In the genomic region with DNA sequence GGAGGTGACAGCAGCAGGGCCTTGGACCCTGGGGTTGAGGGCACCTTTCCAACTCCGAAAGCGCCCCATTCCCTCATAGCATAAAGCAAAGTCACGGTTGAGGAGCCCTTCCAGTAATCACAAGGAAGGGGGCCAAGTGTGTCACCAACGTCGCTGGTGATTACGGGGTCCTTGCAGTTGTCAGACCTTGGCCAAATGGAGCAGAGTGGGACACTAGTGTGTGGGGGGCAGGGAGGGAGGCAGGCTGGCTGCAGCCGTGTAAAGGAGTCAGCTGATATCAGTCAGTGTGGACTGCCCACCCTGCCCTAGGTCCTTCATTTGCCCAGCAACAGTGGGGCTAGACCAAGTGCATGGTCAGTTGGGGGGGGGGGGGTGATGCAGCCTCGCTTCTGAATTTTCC, we compare ENCODE assay signal across 8 mouse cellular contexts. TPM values are rescaled to one million over a fixed set of nuclear protein-coding genes. Genes with fewer than 3 reads are reported as not detected.
DNase-seq lines count a peak whose midpoint lies in the region; ATAC-seq and TF ChIP-seq lines count a peak whose summit lies in the region.

No protein-coding gene starts in this region.

- H3K9me3 ChIP-seq in limb, embryonic 15.5 days = no peaks in the 10 kb centered on the region
- no peaks in the 10 kb centered on the region for H3K9me3 ChIP-seq in stomach, embryonic 14.5 days (ENCODE audit: control insufficient read depth, low read depth, low read length)

- H3K4me2 ChIP-seq in limb, embryonic 15.5 days = peak overlapping the region; percentile 72
- peak overlapping the region; percentile 89 for H3K4me2 ChIP-seq in stomach, embryonic 14.5 days (replicated peaks; ENCODE audit: low read depth, low read length)

- no peak overlapping the region for H3K9ac ChIP-seq in limb, embryonic 15.5 days
- 0 out of 2 replicates have a peak overlapping the region, but pooled peaks have one; percentile 83 for H3K9ac ChIP-seq in stomach, embryonic 14.5 days (replicated peaks; ENCODE audit: low read depth, low read length)

- no peaks in the 10 kb centered on the region for H3K27me3 ChIP-seq in cerebellum, adult 2 months (ENCODE audit: control insufficient read depth, insufficient read depth, low read length)
- H3K27me3 ChIP-seq in testis, adult 2 months (ENCODE audit: control insufficient read depth, insufficient read depth, low read length) = no peaks in the 10 kb centered on the region
- H3K27me3 ChIP-seq in limb, embryonic 15.5 days = no peaks in the 10 kb centered on the region
- H3K27me3 ChIP-seq in stomach, embryonic 14.5 days (ENCODE audit: control insufficient read depth, insufficient read depth, low read length) = no peaks in the 10 kb centered on the region

- H3K4me3 ChIP-seq in cerebellum, adult 2 months (replicated peaks; ENCODE audit: insufficient read depth, low read depth, low read length) = peak overlapping the region; percentile 83
- peak overlapping the region; percentile 83 for H3K4me3 ChIP-seq in testis, adult 2 months (ENCODE audit: control insufficient read depth, low read depth, low read length)
- H3K4me3 ChIP-seq in limb, embryonic 15.5 days = peak overlapping the region; percentile 70
- H3K4me3 ChIP-seq in stomach, embryonic 14.5 days (ENCODE audit: low read depth, low read length) = peak overlapping the region; percentile 78; the same call in 1 of the 2 replicates

- no peak for TF ChIP-seq CTCF in cerebellum, adult 2 months (IDR thresholded peaks at IDR 0.05; ENCODE audit: borderline replicate concordance, insufficient read depth, low read depth, low read length)
- TF ChIP-seq CTCF in testis, adult 2 months (IDR thresholded peaks at IDR 0.05; ENCODE audit: control insufficient read depth, insufficient read depth, insufficient replicate concordance, low read depth, low read length) = no peak

- peak overlapping the region; percentile 78 for H3K27ac ChIP-seq in cerebellum, adult 2 months (ENCODE audit: insufficient read depth, low read length)
- peak overlapping the region; percentile 99 for H3K27ac ChIP-seq in testis, adult 2 months (ENCODE audit: control insufficient read depth, insufficient read depth, low read depth, low read length)
- peak overlapping the region; percentile 96 for H3K27ac ChIP-seq in limb, embryonic 15.5 days
- no peak overlapping the region for H3K27ac ChIP-seq in stomach, embryonic 14.5 days (ENCODE audit: low read length)

- ATAC-seq in limb, embryonic 15.5 days (ENCODE audit: insufficient number of reproducible peaks, low FRiP score, low TSS enrichment, low read depth) = peak; percentile 16; the same call in 1 of the 2 replicates
- ATAC-seq in stomach, embryonic 14.5 days (ENCODE audit: insufficient number of reproducible peaks, insufficient read depth, low FRiP score, low read depth) = peak; percentile 24; the same call in 1 of the 2 replicates

- no peak for TF ChIP-seq POLR2A in cerebellum, adult 2 months (IDR thresholded peaks at IDR 0.05; ENCODE audit: borderline replicate concordance, insufficient read depth, low read length)
- no peak for TF ChIP-seq POLR2A in testis, adult 2 months (IDR thresholded peaks at IDR 0.05; ENCODE audit: control insufficient read depth, low read depth, low read length)

- H3K4me1 ChIP-seq in cerebellum, adult 2 months (ENCODE audit: control insufficient read depth, insufficient read depth, low read length) = peaks cover 21% of the 10 kb centered on the region
- peaks cover 42% of the 10 kb centered on the region for H3K4me1 ChIP-seq in testis, adult 2 months (ENCODE audit: control insufficient read depth, insufficient read depth, low read length)
- H3K4me1 ChIP-seq in limb, embryonic 15.5 days = peaks cover 42% of the 10 kb centered on the region
- peaks cover 20% of the 10 kb centered on the region for H3K4me1 ChIP-seq in stomach, embryonic 14.5 days (ENCODE audit: control insufficient read depth, insufficient read depth, low read length)

- under 1% methylated on average over 8 of the region's 8 CpGs for WGBS in cerebellum, adult 2 months
- 33% methylated on average over 8 of the region's 8 CpGs for WGBS in limb, embryonic 15.5 days
- WGBS in stomach, embryonic 14.5 days = 43% methylated on average over 8 of the region's 8 CpGs

- DNase-seq in cerebellum, adult 2 months = no peak
- no peak for DNase-seq in cerebellum, adult 11-12 months
- DNase-seq in testis, postnatal 14 days (ENCODE audit: low spot score) = no peak
- no peak for DNase-seq in frontal cortex, postnatal 14 days (ENCODE audit: low spot score in 2 of 2)
- no peak for DNase-seq in spleen, postnatal 36 days (ENCODE audit: low spot score in 2 of 2)

- peaks cover 5% of the 10 kb centered on the region for H3K36me3 ChIP-seq in testis, adult 2 months (ENCODE audit: control insufficient read depth, insufficient read depth, low read length)
- peaks cover 71% of the 10 kb centered on the region for H3K36me3 ChIP-seq in limb, embryonic 15.5 days
- H3K36me3 ChIP-seq in stomach, embryonic 14.5 days (ENCODE audit: control insufficient read depth, insufficient read depth, low read length) = peaks cover 55% of the 10 kb centered on the region

RNA-seq across cellular contexts. Expression of gene Tpi1, which starts 0.4 kb away (rescaled TPM):
- 1,162 and 1,205 TPM in 2 replicates for polyA plus RNA-seq in cerebellum, adult 2 months (2012; rRNA removed)
- polyA plus RNA-seq in testis, adult 2 months (2012; rRNA removed) = 471 and 473 TPM in 2 replicates
- polyA plus RNA-seq in limb, embryonic 15.5 days (2015; fragmentation: Nextera tagmentation; extraction: Ambion mirVana) = 940 and 1,131 TPM in 2 replicates
- 844 and 872 TPM in 2 replicates for polyA plus RNA-seq in stomach, embryonic 14.5 days (2014; fragmentation: Nextera tagmentation; extraction: Ambion mirVana)

RNA-seq across cellular contexts. Expression of gene Spsb2, which starts 6.0 kb away (rescaled TPM):
- 12.1 and 13.8 TPM in 2 replicates for polyA plus RNA-seq in cerebellum, adult 2 months (2012; rRNA removed)
- 63.6 and 78.1 TPM in 2 replicates for polyA plus RNA-seq in testis, adult 2 months (2012; rRNA removed)
- 14.1 and 15.5 TPM in 2 replicates for polyA plus RNA-seq in limb, embryonic 15.5 days (2015; fragmentation: Nextera tagmentation; extraction: Ambion mirVana)
- polyA plus RNA-seq in stomach, embryonic 14.5 days (2014; fragmentation: Nextera tagmentation; extraction: Ambion mirVana) = 7.4 and 8.0 TPM in 2 replicates

RNA-seq across cellular contexts. Expression of gene Usp5, which starts 14.8 kb away (rescaled TPM):
- polyA plus RNA-seq in cerebellum, adult 2 months (2012; rRNA removed) = 155 and 159 TPM in 2 replicates
- polyA plus RNA-seq in testis, adult 2 months (2012; rRNA removed) = 37.4 and 41.2 TPM in 2 replicates
- polyA plus RNA-seq in limb, embryonic 15.5 days (2015; fragmentation: Nextera tagmentation; extraction: Ambion mirVana) = 134 and 136 TPM in 2 replicates
- polyA plus RNA-seq in stomach, embryonic 14.5 days (2014; fragmentation: Nextera tagmentation; extraction: Ambion mirVana) = 121 and 123 TPM in 2 replicates

RNA-seq across cellular contexts. Expression of gene Cdca3, which starts 14.9 kb away (rescaled TPM):
- polyA plus RNA-seq in cerebellum, adult 2 months (2012; rRNA removed) = 1.3 and 1.4 TPM in 2 replicates
- 218 and 250 TPM in 2 replicates for polyA plus RNA-seq in testis, adult 2 months (2012; rRNA removed)
- 124 and 141 TPM in 2 replicates for polyA plus RNA-seq in limb, embryonic 15.5 days (2015; fragmentation: Nextera tagmentation; extraction: Ambion mirVana)
- polyA plus RNA-seq in stomach, embryonic 14.5 days (2014; fragmentation: Nextera tagmentation; extraction: Ambion mirVana) = 151 and 163 TPM in 2 replicates

RNA-seq across cellular contexts. Expression of gene Gnb3, which starts 25.6 kb away (rescaled TPM):
- 0.84 and 1.3 TPM in 2 replicates for polyA plus RNA-seq in cerebellum, adult 2 months (2012; rRNA removed)
- polyA plus RNA-seq in testis, adult 2 months (2012; rRNA removed) = 0.07 TPM in 1 of 2 replicates, not detected in the other
- 0.96 and 3.2 TPM in 2 replicates for polyA plus RNA-seq in limb, embryonic 15.5 days (2015; fragmentation: Nextera tagmentation; extraction: Ambion mirVana)
- polyA plus RNA-seq in stomach, embryonic 14.5 days (2014; fragmentation: Nextera tagmentation; extraction: Ambion mirVana) = 1.4 and 1.5 TPM in 2 replicates
